Mouse (Mus musculus): Measurements from ENCODE around the gene Xpr1.

DNA sequence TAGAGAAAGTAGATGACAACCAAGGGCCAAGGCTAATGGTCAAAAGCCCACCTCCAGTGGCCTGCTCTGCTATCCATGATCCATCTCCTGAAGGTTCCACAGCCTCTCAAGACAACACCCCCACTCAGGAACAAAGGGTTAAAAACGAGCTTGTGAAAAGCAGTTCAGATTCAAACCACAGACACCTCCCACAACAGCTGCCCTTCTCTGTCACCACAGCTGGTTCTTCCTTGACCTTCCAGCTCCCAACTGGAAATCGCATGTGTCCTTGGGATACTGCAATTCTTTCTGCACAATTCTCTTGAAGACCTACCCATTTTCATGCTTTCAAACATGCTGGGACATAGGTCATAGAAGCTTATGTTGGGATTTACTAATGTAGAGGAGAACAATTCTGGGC lies 73.2 kb downstream of the Xpr1 start:
- TF ChIP-seq CTCF (IDR thresholded peaks at IDR 0.05; ENCODE audit: low read depth), result no peak
- no peak for TF ChIP-seq EP300 (IDR thresholded peaks at IDR 0.05; ENCODE audit: low read depth)

All from liver, embryonic 14.5 days (tissue).